Mouse (Mus musculus) brain, embryonic 14.5 days (tissue): ENCODE measurements around the gene Olfr488.
"Not testable (repeated sequence)": the region's sequence is repeated elsewhere in the genome, so short reads cannot be mapped to it uniquely, and the experiment has no call there.

ENCODE experiments used
- CTCF ChIP-seq: fragments of 200-500 bp; IDR thresholded peaks from 2 replicates; pipeline ENCODE4 v1.5.1; 2012; ENCODE audit warnings: inconsistent platforms, mild to moderate bottlenecking, moderate library complexity, borderline replicate concordance; ENCODE audit not compliant: insufficient read depth, insufficient read length; ENCODE audit errors: extremely low read depth
- POLR2A ChIP-seq: fragments of 200-500 bp; IDR thresholded peaks from 2 replicates; pipeline ENCODE4 v1.6.1; 2012; ENCODE audit warnings: mild to moderate bottlenecking, inconsistent platforms, borderline replicate concordance; ENCODE audit not compliant: poor library complexity, insufficient read depth, insufficient read length, severe bottlenecking; ENCODE audit errors: extremely low read depth

DNA sequence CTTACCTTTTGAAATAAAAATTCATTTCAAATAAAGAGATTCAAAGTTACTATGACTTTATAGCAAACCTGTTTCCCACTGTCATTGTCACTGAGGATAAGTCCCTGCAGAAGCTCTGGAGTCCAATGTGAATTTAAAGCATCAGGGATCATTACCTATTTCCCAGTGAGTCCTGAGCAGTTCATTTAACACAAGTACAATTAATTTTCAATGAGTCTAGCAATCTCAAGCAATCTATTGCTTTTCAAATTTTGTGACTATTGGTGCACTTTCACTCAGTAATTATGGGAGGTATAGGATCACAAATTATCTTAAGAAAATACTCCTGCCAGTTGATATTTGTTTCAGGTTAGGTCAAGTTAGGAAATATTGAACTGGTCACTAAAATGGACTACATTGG is 43.6 kb downstream of the Olfr488 start, which contains the start of gene Olfr487:
- TF ChIP-seq POLR2A, CTCF: not testable (repeated sequence)
